Mouse (Mus musculus): Measurements from ENCODE around the gene Spata22. TPM values are rescaled to one million over a fixed set of nuclear protein-coding genes. Genes with fewer than 3 reads are reported as not detected.

Gene Spata22
- polyA plus RNA-seq, 1 experiment from 2014 or later, result not detected

DNA sequence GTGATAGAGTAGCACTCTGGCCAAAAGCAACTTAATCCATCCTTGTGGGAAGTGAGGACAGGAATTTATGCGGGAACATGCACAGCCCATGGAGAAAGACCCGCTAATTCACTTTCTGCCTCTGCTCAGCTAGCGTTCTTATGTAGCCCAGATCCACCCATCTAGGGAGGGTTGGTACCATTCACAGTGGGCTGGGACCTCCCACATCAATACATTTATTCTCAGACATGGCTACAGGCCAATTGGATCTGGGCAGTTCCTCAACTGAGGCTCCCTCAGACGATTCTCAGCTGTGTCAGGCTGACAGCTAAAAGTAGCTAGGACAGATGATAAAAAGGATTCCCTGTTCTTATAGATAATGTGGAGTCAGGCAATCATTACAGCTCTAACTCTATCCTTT lies 2.2 kb upstream of the Spata22 start:
- Histone ChIP-seq H3K9ac (no peak overlapping the region), H3K27me3 (replicated peaks) (no peaks in the 10 kb centered on the region), H3K9me3 (no peaks in the 10 kb centered on the region; the same call in 1 of the 2 replicates), H3K27ac (no peak overlapping the region), H3K4me2 (replicated peaks) (no peak overlapping the region), H3K4me1 (no peaks in the 10 kb centered on the region), H3K4me3 (no peak overlapping the region), H3K36me3 (no peaks in the 10 kb centered on the region)
- WGBS, result 82% methylated on average over 4 of the region's 4 CpGs
- ATAC-seq (ENCODE audit: low FRiP score, low read depth), result no peak

DNA sequence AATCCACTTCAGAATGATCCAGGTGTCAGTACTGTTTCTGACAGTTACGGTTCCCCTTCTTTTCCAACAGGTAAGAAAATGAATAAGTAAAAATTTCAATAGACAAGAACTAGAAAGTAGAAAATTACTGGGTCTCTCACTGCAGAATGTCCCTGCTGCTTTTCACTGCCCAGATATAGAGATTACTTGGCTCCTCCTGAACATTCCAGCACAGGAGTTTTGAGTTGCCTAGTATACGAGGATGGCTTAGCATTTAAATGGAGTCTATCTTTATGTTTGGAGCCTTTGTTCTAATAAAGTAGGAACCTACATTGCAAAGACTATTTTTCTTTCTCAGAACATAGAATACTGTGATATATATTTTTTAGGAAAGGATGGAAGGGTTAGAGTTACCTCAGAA lies 3.8 kb downstream of the Spata22 start:
- Histone ChIP-seq H3K4me1 (no peaks in the 10 kb centered on the region), H3K9ac (no peak overlapping the region), H3K4me2 (replicated peaks) (no peak overlapping the region), H3K4me3 (no peak overlapping the region), H3K27me3 (replicated peaks) (no peaks in the 10 kb centered on the region), H3K9me3 (no peaks in the 10 kb centered on the region; the same call in 1 of the 2 replicates), H3K36me3 (no peaks in the 10 kb centered on the region), H3K27ac (no peak overlapping the region)
- no peak for ATAC-seq (ENCODE audit: low FRiP score, low read depth)
- 74% methylated on average over 2 of the region's 2 CpGs for WGBS

DNA sequence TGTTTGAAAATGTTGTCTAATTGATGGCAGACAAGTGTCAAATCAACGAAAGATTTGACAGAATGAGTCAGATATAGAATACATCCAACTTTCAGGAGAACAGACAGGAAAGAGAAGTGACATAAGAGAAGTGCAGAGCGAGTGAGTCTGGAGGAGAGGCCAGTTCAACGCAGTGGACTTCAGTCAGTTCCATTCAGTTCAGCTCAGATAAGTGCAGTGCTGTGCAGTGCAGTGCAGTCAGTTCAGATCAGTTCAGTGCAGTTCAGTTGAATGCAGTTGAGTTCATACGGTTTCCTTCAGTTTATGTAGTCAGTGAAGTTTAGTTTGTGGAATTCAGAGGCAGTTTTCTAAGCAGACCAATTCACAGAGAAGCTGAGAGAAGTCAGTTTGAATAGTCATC lies 7.4 kb downstream of the Spata22 start:
- no peak overlapping the region for H3K9ac ChIP-seq
- H3K4me3 ChIP-seq, result no peak overlapping the region
- no peak overlapping the region for H3K4me2 ChIP-seq (replicated peaks)
- H3K4me1 ChIP-seq, result no peaks in the 10 kb centered on the region
- H3K27ac ChIP-seq, result no peak overlapping the region
- no peak for ATAC-seq (ENCODE audit: low FRiP score, low read depth)
- no peaks in the 10 kb centered on the region for H3K9me3 ChIP-seq
- no peaks in the 10 kb centered on the region for H3K36me3 ChIP-seq
- WGBS, result 78% methylated on average over 4 of the region's 4 CpGs
- no peaks in the 10 kb centered on the region for H3K27me3 ChIP-seq (replicated peaks)

DNA sequence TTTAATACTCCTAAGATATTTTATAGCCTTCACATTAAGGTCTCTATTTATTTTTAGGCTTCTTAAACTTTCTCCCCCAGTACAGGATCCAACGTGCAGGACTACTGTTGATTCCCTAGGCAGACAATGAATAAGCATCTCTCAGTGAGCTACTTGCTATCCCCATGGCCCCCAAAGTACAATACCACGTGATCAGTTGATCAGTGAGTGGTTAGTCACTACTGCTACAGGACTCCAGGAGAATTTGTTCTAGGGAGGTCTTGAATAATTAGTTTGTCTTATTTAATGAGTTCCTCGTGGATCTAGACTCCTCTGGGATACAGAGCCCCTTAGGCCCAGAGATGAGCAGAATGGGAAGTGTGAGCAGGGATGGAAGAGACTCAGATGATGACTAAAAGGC lies 20.9 kb downstream of the Spata22 start, which contains the start of gene Olfr20:
Gene Olfr20, plus strand, starts transcription at position 301 of the 400 bp plus-strand sequence.
- no peak within 1 kb of the TSS for H3K4me2 ChIP-seq (replicated peaks)

DNA sequence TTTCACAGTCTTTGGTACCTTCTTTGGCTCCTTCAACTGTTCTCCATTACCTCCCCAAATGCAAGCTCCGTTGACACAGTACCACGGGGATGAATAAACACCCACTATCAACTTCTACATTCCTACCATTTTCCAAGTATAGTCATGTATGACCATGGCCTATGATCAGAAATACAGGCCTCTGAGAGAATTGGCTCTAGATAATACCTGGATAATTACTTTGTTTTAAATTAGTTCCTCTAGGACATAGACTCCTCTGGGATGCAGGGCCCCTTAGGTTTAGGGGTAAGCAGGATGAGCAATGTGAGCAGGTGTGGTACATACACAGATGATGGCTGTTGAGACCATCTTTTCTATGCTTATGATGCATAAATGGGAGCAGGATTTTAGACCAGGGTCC lies 41.4 kb downstream of the Spata22 start, which contains the start of gene Olfr376:
Gene Olfr376, plus strand, starts transcription at position 301 of the 400 bp plus-strand sequence.
- Histone ChIP-seq H3K27ac (no peak within 1 kb of the TSS), H3K9me3 (no peaks in the 10 kb centered on the region), H3K36me3 (no peaks in the 10 kb centered on the region), H3K4me3 (no peak within 1 kb of the TSS), H3K4me1 (no peaks in the 10 kb centered on the region), H3K9ac (no peak within 1 kb of the TSS), H3K4me2 (replicated peaks) (no peak within 1 kb of the TSS), H3K27me3 (replicated peaks) (no peaks in the 10 kb centered on the region)
- ATAC-seq (ENCODE audit: low FRiP score, low read depth), result no peak
- WGBS, result 90% methylated on average over 2 of the region's 2 CpGs

More for the DNA sequence above, 20.9 kb downstream of the Spata22 start, which contains the start of gene Olfr20:
- ATAC-seq (ENCODE audit: low FRiP score, low read depth), result no peak
- WGBS, result 60% methylated on average over 3 of the region's 3 CpGs
- Histone ChIP-seq H3K4me1 (no peaks in the 10 kb centered on the region), H3K36me3 (no peaks in the 10 kb centered on the region), H3K27ac (no peak within 1 kb of the TSS), H3K9me3 (no peaks in the 10 kb centered on the region), H3K27me3 (replicated peaks) (no peaks in the 10 kb centered on the region), H3K4me3 (no peak within 1 kb of the TSS), H3K9ac (no peak within 1 kb of the TSS)

DNA sequence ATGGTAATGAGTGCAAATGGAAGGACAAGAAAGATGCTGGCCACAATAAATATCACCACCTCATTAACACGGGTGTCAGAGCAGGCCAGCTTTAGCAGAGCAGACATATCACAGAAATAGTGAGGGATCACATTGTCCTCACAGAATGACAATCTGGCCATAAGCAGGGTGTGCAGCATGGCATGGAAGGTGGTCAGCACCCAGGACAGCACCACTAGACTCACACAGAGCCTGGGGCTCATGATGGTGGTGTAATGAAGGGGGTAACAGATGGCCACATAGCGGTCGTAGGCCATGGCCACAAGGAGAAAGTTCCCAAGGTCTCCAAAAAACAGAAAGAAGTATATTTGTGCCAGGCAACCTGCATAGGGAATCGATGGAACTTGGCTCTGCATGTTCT lies 65.8 kb downstream of the Spata22 start:
- no peak overlapping the region for H3K27ac ChIP-seq
- no peak for ATAC-seq (ENCODE audit: low FRiP score, low read depth)
- no peak overlapping the region for H3K4me2 ChIP-seq (replicated peaks)
- no peaks in the 10 kb centered on the region for H3K27me3 ChIP-seq (replicated peaks)
- H3K36me3 ChIP-seq, result no peaks in the 10 kb centered on the region
- WGBS, result 66% methylated on average over 4 of the region's 4 CpGs
- no peak overlapping the region for H3K4me3 ChIP-seq
- no peak overlapping the region for H3K9ac ChIP-seq
- no peaks in the 10 kb centered on the region for H3K4me1 ChIP-seq
- H3K9me3 ChIP-seq, result no peaks in the 10 kb centered on the region

Other genes starting within 250 kb of the Spata22 start
- 0.34 TPM in 2 replicates for gene Itgae, start 239.2 kb upstream of the Spata22 start, polyA plus RNA-seq (2016; fragmentation: Nextera tagmentation; extraction: Ambion mirVana)
- gene Haspin, start 191.4 kb upstream of the Spata22 start, polyA plus RNA-seq (2016; fragmentation: Nextera tagmentation; extraction: Ambion mirVana), result 11.0 and 11.1 TPM in 2 replicates
- gene P2rx5, start 169.3 kb upstream of the Spata22 start, polyA plus RNA-seq (2016; fragmentation: Nextera tagmentation; extraction: Ambion mirVana), result 0.22 and 0.30 TPM in 2 replicates
- gene Emc6, start 152.7 kb upstream of the Spata22 start, polyA plus RNA-seq (2016; fragmentation: Nextera tagmentation; extraction: Ambion mirVana), result 122 and 129 TPM in 2 replicates
- 198 and 205 TPM in 2 replicates for gene Tax1bp3, start 152.7 kb upstream of the Spata22 start, polyA plus RNA-seq (2016; fragmentation: Nextera tagmentation; extraction: Ambion mirVana)
- gene Ctns, start 130.7 kb upstream of the Spata22 start, polyA plus RNA-seq (2016; fragmentation: Nextera tagmentation; extraction: Ambion mirVana), result 21.5 and 26.1 TPM in 2 replicates
- 1.9 and 2.3 TPM in 2 replicates for gene Shpk, start 130.3 kb upstream of the Spata22 start, polyA plus RNA-seq (2016; fragmentation: Nextera tagmentation; extraction: Ambion mirVana)
- gene Trpv1, start 95.4 kb upstream of the Spata22 start, polyA plus RNA-seq (2016; fragmentation: Nextera tagmentation; extraction: Ambion mirVana), result 0.38 and 0.98 TPM in 2 replicates
- gene Trpv3, start 62.4 kb upstream of the Spata22 start, polyA plus RNA-seq (2016; fragmentation: Nextera tagmentation; extraction: Ambion mirVana), result 0.14 and 0.15 TPM in 2 replicates
- 0.34 and 0.65 TPM in 2 replicates for gene Aspa, start 145 bp upstream of the Spata22 start, polyA plus RNA-seq (2016; fragmentation: Nextera tagmentation; extraction: Ambion mirVana)
- not detected in 2 replicates for gene Gm49340, start within 50 bp of the Spata22 start, polyA plus RNA-seq (2016; fragmentation: Nextera tagmentation; extraction: Ambion mirVana)
- gene Olfr20, start 21.0 kb downstream of the Spata22 start, polyA plus RNA-seq (2016; fragmentation: Nextera tagmentation; extraction: Ambion mirVana), result not detected in 2 replicates
- not detected in 2 replicates for gene Olfr376, start 41.5 kb downstream of the Spata22 start, polyA plus RNA-seq (2016; fragmentation: Nextera tagmentation; extraction: Ambion mirVana)
- gene Olfr1, start 69.9 kb downstream of the Spata22 start, polyA plus RNA-seq (2016; fragmentation: Nextera tagmentation; extraction: Ambion mirVana), result not detected in 2 replicates
- gene Olfr378, start 98.7 kb downstream of the Spata22 start, polyA plus RNA-seq (2016; fragmentation: Nextera tagmentation; extraction: Ambion mirVana), result not detected in 2 replicates
- gene Olfr380, start 127.8 kb downstream of the Spata22 start, polyA plus RNA-seq (2016; fragmentation: Nextera tagmentation; extraction: Ambion mirVana), result not detected in 2 replicates
- not detected in 2 replicates for gene Olfr381, start 161.9 kb downstream of the Spata22 start, polyA plus RNA-seq (2016; fragmentation: Nextera tagmentation; extraction: Ambion mirVana)
- not detected in 2 replicates for gene Olfr382, start 187.5 kb downstream of the Spata22 start, polyA plus RNA-seq (2016; fragmentation: Nextera tagmentation; extraction: Ambion mirVana)